Mouse (Mus musculus) hematopoietic stem cell, adult 5-6 weeks (primary cell): ENCODE data around the gene Astn2. TPM values are rescaled to one million over a fixed set of nuclear protein-coding genes. Genes with fewer than 3 reads are reported as not detected.

Experiments
- ATAC-seq, 2 experiments: fragments of 125-278 bp in 1 of 2; replicated peaks in 1 of 2; 2 replicates each; pipeline ENCODE4 v1.8.0; 2016 to 2017; ENCODE audit warnings: inconsistent platforms in 2 of 2, mild to moderate bottlenecking in 2 of 2, moderate number of reproducible peaks in 2 of 2, low read depth in 1 of 2, moderate TSS enrichment in 1 of 2; ENCODE audit not compliant: low FRiP score in 2 of 2, poor library complexity in 2 of 2, severe bottlenecking in 2 of 2, insufficient read depth in 1 of 2, low TSS enrichment in 1 of 2
- total RNA-seq: library from RNA; stranded (forward); fragments of 172-1452, 232-1000 nt; gene quantifications from 2 replicates; pipeline ENCODE4 v1.2.3, GENCODE M21; 2017

Astn2 gene
- total RNA-seq, 1 experiment from 2014 or later, result not detected

- ATAC-seq, result no peak
Observed at GRCm38 (mm10) chr4:65402286-65402685, 1002.1 kb downstream of the Astn2 start.

- ATAC-seq, result no peak
Observed at GRCm38 (mm10) chr4:65399457-65399856, 1005.0 kb downstream of the Astn2 start.

- ATAC-seq, result no peak
Observed at GRCm38 (mm10) chr4:65396806-65397205, 1007.6 kb downstream of the Astn2 start.

DNA sequence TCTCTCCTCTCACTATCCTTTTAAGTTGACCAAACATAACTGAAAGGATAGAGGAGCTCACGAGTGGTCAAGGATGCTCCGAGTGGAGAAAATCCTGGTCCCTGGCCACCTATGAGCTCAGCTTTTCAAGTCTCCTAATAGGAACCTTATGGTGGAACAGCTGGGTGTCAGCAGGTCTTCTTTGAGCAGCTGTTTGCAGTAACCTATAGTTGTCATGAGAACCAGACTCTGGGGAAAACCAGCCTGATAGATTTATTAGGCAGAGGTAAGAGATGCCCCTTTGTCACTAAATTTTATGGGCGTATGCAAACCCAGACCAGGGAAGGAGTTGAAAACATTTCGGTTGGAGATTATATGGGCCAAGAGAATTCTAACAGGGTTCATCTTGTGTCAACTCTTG, 1013.4 kb downstream of the Astn2 start:
- ATAC-seq, result no peak

GRCm38 (mm10) chr4:65383070-65383469, 1021.3 kb downstream of the Astn2 start:
- no peak for ATAC-seq

GRCm38 (mm10) chr4:65379461-65379860, 1025.0 kb downstream of the Astn2 start:
- ATAC-seq, result no peak

GRCm38 (mm10) chr4:65376571-65376970, 1027.8 kb downstream of the Astn2 start:
- no peak for ATAC-seq

- ATAC-seq, result no peak
Observed at GRCm38 (mm10) chr4:65373841-65374240, 1030.6 kb downstream of the Astn2 start.

DNA sequence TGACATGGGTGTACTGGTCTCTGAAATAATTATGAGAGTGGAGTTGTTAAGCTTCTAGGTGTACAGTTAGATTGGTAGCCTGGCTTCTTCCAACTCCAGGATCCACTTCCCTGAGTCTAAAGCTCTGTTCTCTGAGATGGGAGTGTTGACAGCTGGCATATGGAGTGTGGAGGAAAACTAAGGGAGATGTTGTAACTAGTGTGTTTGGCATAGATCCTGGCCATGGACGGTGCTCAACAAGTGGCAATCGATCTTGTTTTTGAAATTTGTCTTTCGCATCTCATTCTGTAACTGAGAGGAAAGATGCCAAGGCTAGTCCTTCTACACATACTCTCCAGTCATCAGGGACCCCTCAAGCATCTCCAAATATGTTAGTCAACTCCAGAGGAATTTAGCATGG, 1031.7 kb downstream of the Astn2 start:
- ATAC-seq, result no peak

DNA sequence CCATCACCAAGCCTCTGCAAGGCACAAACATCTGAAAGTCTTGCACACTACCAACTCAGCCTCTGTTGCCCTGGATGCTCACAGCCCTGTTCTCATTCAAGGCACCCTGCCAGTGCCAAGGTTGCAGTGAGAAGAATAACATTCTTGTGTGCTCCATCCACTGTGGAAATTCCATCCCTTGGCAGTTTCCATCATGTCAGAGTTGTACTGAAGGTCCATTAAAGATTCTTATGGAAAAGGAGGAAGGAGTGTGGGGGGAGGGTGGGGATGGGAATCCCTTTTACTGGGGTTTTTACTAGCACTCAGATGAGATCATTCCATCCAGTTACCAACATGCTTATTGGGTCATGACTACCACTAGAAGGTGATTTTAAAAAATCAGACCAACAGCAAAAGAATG, 1037.3 kb downstream of the Astn2 start:
- no peak for ATAC-seq

DNA sequence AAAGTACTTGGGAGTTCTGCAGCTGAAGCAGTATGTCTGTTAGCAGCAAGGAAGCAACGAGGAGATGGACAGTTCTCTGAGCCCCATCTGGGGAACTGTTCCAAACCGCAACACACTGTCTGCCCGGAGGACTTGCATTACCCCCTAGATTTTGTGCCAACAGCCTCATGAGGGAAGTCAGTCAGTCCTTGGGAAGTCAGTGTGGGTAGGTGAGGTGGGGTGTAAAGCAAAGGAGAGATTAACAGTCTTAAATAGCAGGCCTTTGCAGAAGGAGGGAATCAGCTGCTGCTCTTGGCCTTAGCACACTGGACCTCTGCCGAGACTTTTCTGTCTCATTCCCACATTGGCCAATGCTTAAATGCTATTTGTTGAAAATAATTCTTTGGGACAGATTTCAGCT, 1049.8 kb downstream of the Astn2 start:
- peak; percentile 22 to 45; a peak in 1 of 4 replicates for ATAC-seq

DNA sequence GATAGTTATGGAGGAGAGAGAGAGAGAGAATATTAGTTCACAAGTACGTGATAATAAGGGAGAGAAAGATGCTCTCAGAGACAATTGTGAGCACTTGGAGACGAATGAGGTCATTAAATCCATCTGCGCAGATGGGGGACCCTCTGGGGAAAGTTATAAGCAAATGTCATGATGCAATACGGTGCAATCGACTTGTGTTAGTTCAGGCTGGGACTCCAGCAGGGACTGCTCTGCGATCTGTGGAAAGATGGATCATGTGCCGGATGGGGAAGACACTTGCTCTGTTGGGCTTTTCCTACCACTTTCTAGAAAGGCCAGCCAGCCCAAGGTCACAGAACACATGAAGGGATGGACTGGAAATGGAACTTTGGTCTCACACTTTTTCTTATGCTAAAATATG, 1053.9 kb downstream of the Astn2 start:
- no peak for ATAC-seq

GRCm38 (mm10) chr4:65341766-65342165, 1062.6 kb downstream of the Astn2 start:
- no peak for ATAC-seq

DNA sequence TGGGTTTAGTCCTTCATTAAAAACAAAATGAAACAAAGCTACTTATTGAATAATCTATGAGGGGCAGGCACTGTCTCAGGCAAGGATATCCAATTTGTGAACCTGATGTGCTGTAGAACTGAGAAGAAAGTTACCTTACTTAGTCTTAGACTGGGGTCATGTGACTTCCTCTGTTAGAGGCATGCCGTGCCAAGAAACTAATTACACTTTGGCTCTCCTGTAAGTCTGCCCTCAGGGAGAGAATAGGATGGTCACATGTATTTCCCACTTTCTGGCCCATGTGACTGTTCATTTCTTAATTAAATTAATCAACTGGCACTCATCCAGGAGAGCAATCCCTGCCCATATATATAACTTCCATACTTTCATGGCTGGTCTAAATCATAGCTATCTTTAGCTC, 1070.7 kb downstream of the Astn2 start:
- peak; percentile 42 to 67; a peak in 2 of 4 replicates for ATAC-seq
